Mouse (Mus musculus) spleen, adult 2 months (tissue): ENCODE results near the gene Hivep3. TPM values are rescaled to one million over a fixed set of nuclear protein-coding genes. Genes with fewer than 3 reads are reported as not detected.

Experiments used
- DNase-seq, 2 experiments: peaks; one replicate each; pipeline versions ENCODE4 v3.0.0 to v3.0.0-alpha.2; 2012 to 2021; ENCODE audit warnings: low spot score in 2 of 2, low read depth in 1 of 2
- H3K27ac ChIP-seq: fragments of 200-500 bp; 2 replicates; pipeline ENCODE4 v1.5.1; 2012; ENCODE audit warnings: low read length, inconsistent platforms; ENCODE audit not compliant: insufficient read depth
- H3K27me3 ChIP-seq: fragments of 200-500 bp; 2 replicates; pipeline ENCODE4 v1.6.1; 2012; ENCODE audit warnings: mild to moderate bottlenecking, moderate library complexity, low read length, inconsistent platforms; ENCODE audit not compliant: control insufficient read depth, insufficient read depth
- H3K36me3 ChIP-seq: fragments of 200-500 bp; 2 replicates; pipeline ENCODE4 v1.6.1; 2012; ENCODE audit warnings: mild to moderate bottlenecking, low read length, inconsistent platforms; ENCODE audit not compliant: control insufficient read depth, insufficient read depth
- H3K4me1 ChIP-seq: fragments of 200-500 bp; 2 replicates; pipeline ENCODE4 v1.6.1; 2011; ENCODE audit warnings: inconsistent platforms; ENCODE audit not compliant: control insufficient read depth, insufficient read depth, insufficient read length
- H3K4me3 ChIP-seq: fragments of 200-500 bp; 2 replicates; pipeline ENCODE4 v1.5.1; 2011; ENCODE audit warnings: mild to moderate bottlenecking, inconsistent platforms; ENCODE audit not compliant: insufficient read depth, insufficient read length; ENCODE audit errors: extremely low read depth
- CTCF ChIP-seq: fragments of 200-500 bp; IDR thresholded peaks from 2 replicates; pipeline ENCODE4 v1.5.1; 2011; ENCODE audit warnings: mild to moderate bottlenecking, inconsistent platforms; ENCODE audit not compliant: insufficient read depth, insufficient read length, insufficient replicate concordance; ENCODE audit errors: extremely low read depth
- POLR2A ChIP-seq: fragments of 200-500 bp; IDR thresholded peaks from 2 replicates; pipeline ENCODE4 v1.6.1; 2011; ENCODE audit warnings: low read depth, low read length, inconsistent platforms
- WGBS: fragments of 180-500 bp; shearing (Covaris S2); methylation state at CpG from one replicate; pipeline ENCODE4 v1.1.7; 2018; 5-methylcytosine and 5-hydroxymethylcytosine counted together
- polyA plus RNA-seq: library from polyadenylated mRNA; depleted of rRNA; stranded (reverse); fragments of >200 nt; gene quantifications from 2 replicates; pipeline ENCODE4 v1.2.3, GENCODE M21; 2012

Hivep3 gene
- polyA plus RNA-seq, 1 experiment: 8.7 TPM

- H3K27ac ChIP-seq: no peak overlapping the region
- no peaks in the 10 kb centered on the region for H3K27me3 ChIP-seq
- H3K4me3 ChIP-seq: no peak overlapping the region
- TF ChIP-seq POLR2A (no peak), CTCF (no peak)
- DNase-seq: no peak
- H3K4me1 ChIP-seq: no peaks in the 10 kb centered on the region
- WGBS: 72% methylated on average over 5 of the region's 5 CpGs
- no peaks in the 10 kb centered on the region for H3K36me3 ChIP-seq
Measured at GRCm38 (mm10) chr4:119779561-119780400, 46.2 kb downstream of the Hivep3 start.

GRCm38 (mm10) chr4:119780881-119781280 lies 47.3 kb downstream of the Hivep3 start:
- Histone ChIP-seq H3K36me3 (no peaks in the 10 kb centered on the region), H3K4me1 (no peaks in the 10 kb centered on the region), H3K27me3 (no peaks in the 10 kb centered on the region), H3K27ac (no peak overlapping the region), H3K4me3 (no peak overlapping the region)
- no peak for DNase-seq
- WGBS: 86% methylated on average over 6 of the region's 6 CpGs
- TF ChIP-seq CTCF (no peak), POLR2A (no peak)

GRCm38 (mm10) chr4:119784959-119785358 lies 51.4 kb downstream of the Hivep3 start:
- no peak for TF ChIP-seq CTCF
- no peak for TF ChIP-seq POLR2A
- no peak overlapping the region for H3K27ac ChIP-seq
- H3K4me3 ChIP-seq: no peak overlapping the region
- H3K4me1 ChIP-seq: no peaks in the 10 kb centered on the region
- no peaks in the 10 kb centered on the region for H3K27me3 ChIP-seq
- H3K36me3 ChIP-seq: no peaks in the 10 kb centered on the region
- 77% methylated on average over 3 of the region's 3 CpGs for WGBS
- no peak for DNase-seq

- DNase-seq: no peak
- no peaks in the 10 kb centered on the region for H3K4me1 ChIP-seq
- 83% methylated on average over 2 of the region's 2 CpGs for WGBS
- TF ChIP-seq POLR2A: no peak
- no peak for TF ChIP-seq CTCF
- no peak overlapping the region for H3K4me3 ChIP-seq
- no peaks in the 10 kb centered on the region for H3K27me3 ChIP-seq
- H3K27ac ChIP-seq: no peak overlapping the region
- H3K36me3 ChIP-seq: no peaks in the 10 kb centered on the region
Measured at GRCm38 (mm10) chr4:119786307-119786706, 52.7 kb downstream of the Hivep3 start.

GRCm38 (mm10) chr4:119786721-119787120 lies 53.1 kb downstream of the Hivep3 start:
- TF ChIP-seq CTCF (no peak), POLR2A (no peak)
- Histone ChIP-seq H3K27ac (no peak overlapping the region), H3K4me1 (no peaks in the 10 kb centered on the region), H3K4me3 (no peak overlapping the region), H3K27me3 (no peaks in the 10 kb centered on the region), H3K36me3 (no peaks in the 10 kb centered on the region)
- 82% methylated on average over 1 of the region's 2 CpGs for WGBS
- no peak for DNase-seq

- Histone ChIP-seq H3K27me3 (no peaks in the 10 kb centered on the region), H3K4me1 (no peaks in the 10 kb centered on the region), H3K27ac (no peak overlapping the region), H3K36me3 (no peaks in the 10 kb centered on the region), H3K4me3 (no peak overlapping the region)
- no peak for DNase-seq
- no peak for TF ChIP-seq POLR2A
- no peak for TF ChIP-seq CTCF
- WGBS: 97% methylated on average over 6 of the region's 6 CpGs
Measured at GRCm38 (mm10) chr4:119788746-119789145, 55.2 kb downstream of the Hivep3 start.

GRCm38 (mm10) chr4:119789495-119790148 lies 56.0 kb downstream of the Hivep3 start:
- Histone ChIP-seq H3K27ac (no peak overlapping the region), H3K36me3 (no peaks in the 10 kb centered on the region), H3K4me1 (no peaks in the 10 kb centered on the region), H3K4me3 (no peak overlapping the region), H3K27me3 (no peaks in the 10 kb centered on the region)
- WGBS: 94% methylated on average over 9 of the region's 9 CpGs
- no peak for DNase-seq
- TF ChIP-seq POLR2A (no peak), CTCF (no peak)
